Mouse (Mus musculus): Measurements from ENCODE around the gene Gabpb1. TPM values are rescaled to one million over a fixed set of nuclear protein-coding genes. Genes with fewer than 3 reads are reported as not detected.
"Not testable (repeated sequence)": the region's sequence is repeated elsewhere in the genome, so short reads cannot be mapped to it uniquely, and the experiment has no call there.

Gene Gabpb1
- polyA plus RNA-seq, 3 experiments from 2014 or later = 53.4 to 72.2 (median 57.8) TPM

- ATAC-seq = peak; percentile 91
Observed at GRCm38 (mm10) chr2:126635939-126636823, 40.0 kb downstream of the Gabpb1 start.

- ATAC-seq = no peak
Observed at GRCm38 (mm10) chr2:126633165-126633564, 43.0 kb downstream of the Gabpb1 start.

- ATAC-seq = no peak
Observed at GRCm38 (mm10) chr2:126628455-126628995, 47.6 kb downstream of the Gabpb1 start.

GRCm38 (mm10) chr2:126623138-126623537, 53.0 kb downstream of the Gabpb1 start:
- ATAC-seq = no peak

- no peak for ATAC-seq
Observed at GRCm38 (mm10) chr2:126622455-126622854, 53.7 kb downstream of the Gabpb1 start.

GRCm38 (mm10) chr2:126619249-126619704, 56.9 kb downstream of the Gabpb1 start, which contains the start of gene Hdc:
Gene Hdc, minus strand, starts transcription at chr2:126619299.
- no peak for ATAC-seq

GRCm38 (mm10) chr2:126618470-126619179, 57.5 kb downstream of the Gabpb1 start:
- no peak for ATAC-seq

GRCm38 (mm10) chr2:126615355-126615754, 60.8 kb downstream of the Gabpb1 start:
- no peak for ATAC-seq

GRCm38 (mm10) chr2:126609600-126609999, 66.5 kb downstream of the Gabpb1 start:
- not testable (repeated sequence) for ATAC-seq

- no peak for ATAC-seq
Observed at GRCm38 (mm10) chr2:126607553-126608203, 68.5 kb downstream of the Gabpb1 start.

GRCm38 (mm10) chr2:126606688-126607062, 69.5 kb downstream of the Gabpb1 start:
- no peak for ATAC-seq

GRCm38 (mm10) chr2:126606061-126606687, 70.0 kb downstream of the Gabpb1 start:
- ATAC-seq = peak; percentile 99

- ATAC-seq = no peak
Observed at GRCm38 (mm10) chr2:126601918-126602600, 74.1 kb downstream of the Gabpb1 start.

GRCm38 (mm10) chr2:126600533-126600932, 75.6 kb downstream of the Gabpb1 start:
- ATAC-seq = no peak

GRCm38 (mm10) chr2:126599005-126599404, 77.1 kb downstream of the Gabpb1 start:
- peak; percentile 33 for ATAC-seq

- ATAC-seq = no peak
Observed at GRCm38 (mm10) chr2:126598359-126598758, 77.8 kb downstream of the Gabpb1 start.

- peak; percentile 83 for ATAC-seq
Observed at GRCm38 (mm10) chr2:126597279-126598241, 78.6 kb downstream of the Gabpb1 start.

- no peak for ATAC-seq
Observed at GRCm38 (mm10) chr2:126596347-126597072, 79.6 kb downstream of the Gabpb1 start.

GRCm38 (mm10) chr2:126593831-126594610, 82.1 kb downstream of the Gabpb1 start:
- ATAC-seq = peak; percentile 67

All from inflammation-experienced regulatory T-cells, adult 6 months (primary cell).